ENCODE assay signal across 8 mouse cellular contexts in genomic region chr11:87357317-87358300, GRCm38 (mm10). TPM values are rescaled to one million over a fixed set of nuclear protein-coding genes. Genes with fewer than 3 reads are reported as not detected.
DNase-seq lines count a peak whose midpoint lies in the region; ATAC-seq and TF ChIP-seq lines count a peak whose summit lies in the region.

No protein-coding gene starts in this region.

- H3K27me3 ChIP-seq in embryonic facial prominence, embryonic 13.5 days, result peaks cover 53% of the 10 kb centered on the region
- no peaks in the 10 kb centered on the region for H3K27me3 ChIP-seq in hindbrain, embryonic 14.5 days (ENCODE audit: control insufficient read depth, insufficient read depth, low read length)
- H3K27me3 ChIP-seq in liver, adult 2 months (ENCODE audit: control insufficient read depth, insufficient read depth, low read length), result peaks cover 10% of the 10 kb centered on the region

- ATAC-seq in embryonic facial prominence, embryonic 13.5 days (ENCODE audit: insufficient number of reproducible peaks, insufficient read depth, low FRiP score, low TSS enrichment, low read depth), result no peak
- 0 out of 2 replicates have a peak, but pooled peaks have one; percentile 12 for ATAC-seq in hindbrain, embryonic 14.5 days (ENCODE audit: low FRiP score)

- no peak for TF ChIP-seq CTCF in left cerebral cortex, adult 2 months (IDR thresholded peaks at IDR 0.05)
- no peak for TF ChIP-seq CTCF in liver, adult 2 months (IDR thresholded peaks at IDR 0.05; ENCODE audit: low read depth, low read length)
- no peak for TF ChIP-seq CTCF in olfactory bulb, adult 2 months (IDR thresholded peaks at IDR 0.05; ENCODE audit: insufficient read depth, low read depth, low read length)

- intact Hi-C loops in left cerebral cortex, adult 2 months (cut with DNase I), result loop anchor here (5.0 kb wide), 1 partner anchor 110 kb away; no protein-coding TSS in a partner anchor

- peak overlapping the region; percentile 69 for H3K9ac ChIP-seq in embryonic facial prominence, embryonic 13.5 days
- H3K9ac ChIP-seq in hindbrain, embryonic 14.5 days, result peak overlapping the region; percentile 92
- H3K9ac ChIP-seq in liver, adult 2 months (ENCODE audit: low read depth, low read length), result no peak overlapping the region

- WGBS in embryonic facial prominence, embryonic 13.5 days, result 6% methylated on average over 31 of the region's 31 CpGs
- WGBS in hindbrain, embryonic 14.5 days, result 3% methylated on average over 31 of the region's 31 CpGs
- 13% methylated on average over 31 of the region's 31 CpGs for WGBS in liver, adult 2 months
- WGBS in olfactory bulb, adult 2 months, result 1% methylated on average over 31 of the region's 31 CpGs

- peaks cover 9% of the 10 kb centered on the region for H3K4me1 ChIP-seq in embryonic facial prominence, embryonic 13.5 days
- peaks cover 19% of the 10 kb centered on the region for H3K4me1 ChIP-seq in hindbrain, embryonic 14.5 days (replicated peaks; ENCODE audit: control insufficient read depth, insufficient read depth, low read length)
- H3K4me1 ChIP-seq in liver, adult 2 months (ENCODE audit: control insufficient read depth, insufficient read depth, low read length), result peaks cover 3% of the 10 kb centered on the region; the same call in 1 of the 2 replicates
- peaks cover 4% of the 10 kb centered on the region; the same call in 1 of the 2 replicates for H3K4me1 ChIP-seq in olfactory bulb, adult 2 months (ENCODE audit: control insufficient read depth, insufficient read depth, low read length)

- peak overlapping the region; percentile 97 for H3K4me2 ChIP-seq in embryonic facial prominence, embryonic 13.5 days
- H3K4me2 ChIP-seq in hindbrain, embryonic 14.5 days (replicated peaks), result peak overlapping the region; percentile 73

- peak; percentile 20 to 29 for DNase-seq in left cerebral cortex, adult 2 months (ENCODE audit: extremely low spot score in 1 of 2, low spot score in 2 of 2)
- no peak for DNase-seq in left cerebral cortex, adult 11 months (ENCODE audit: low spot score)
- peak; percentile 38 for DNase-seq in R1 (ENCODE audit: low read depth, low spot score)
- DNase-seq in hindbrain, embryonic 14.5 days (ENCODE audit: low spot score), result peak; percentile 46
- no peak for DNase-seq in liver, adult 2 months (ENCODE audit: extremely low read depth, low read depth, low spot score)
- no peak for DNase-seq in gastrocnemius, postnatal 4 days (ENCODE audit: low spot score in 2 of 2)

- H3K27ac ChIP-seq in left cerebral cortex, adult 2 months, result peak overlapping the region; percentile 96
- no peak overlapping the region for H3K27ac ChIP-seq in embryonic facial prominence, embryonic 13.5 days
- peak overlapping the region; percentile 92 for H3K27ac ChIP-seq in hindbrain, embryonic 14.5 days
- H3K27ac ChIP-seq in liver, adult 2 months (replicated peaks; ENCODE audit: insufficient read depth, low read depth, low read length), result no peak overlapping the region
- H3K27ac ChIP-seq in olfactory bulb, adult 2 months (ENCODE audit: insufficient read depth, low read depth, low read length), result peak overlapping the region; percentile 92

- no peaks in the 10 kb centered on the region for H3K79me2 ChIP-seq in liver, adult 2 months (ENCODE audit: control insufficient read depth, insufficient read depth, low read length)

- H3K36me3 ChIP-seq in embryonic facial prominence, embryonic 13.5 days, result no peaks in the 10 kb centered on the region
- H3K36me3 ChIP-seq in hindbrain, embryonic 14.5 days (replicated peaks; ENCODE audit: control insufficient read depth, insufficient read depth), result no peaks in the 10 kb centered on the region; the same call in 1 of the 2 replicates
- H3K36me3 ChIP-seq in liver, adult 2 months (ENCODE audit: control insufficient read depth, insufficient read depth, low read length), result no peaks in the 10 kb centered on the region

- no peaks in the 10 kb centered on the region for H3K9me3 ChIP-seq in embryonic facial prominence, embryonic 13.5 days
- H3K9me3 ChIP-seq in hindbrain, embryonic 14.5 days (ENCODE audit: control insufficient read depth, low read length), result no peaks in the 10 kb centered on the region

- TF ChIP-seq POLR2A in liver, adult 2 months (IDR thresholded peaks at IDR 0.05; ENCODE audit: extremely low read depth, insufficient read depth, low read length), result no peak
- no peak for TF ChIP-seq POLR2A in olfactory bulb, adult 2 months (IDR thresholded peaks at IDR 0.05; ENCODE audit: insufficient read depth, low read depth, low read length)

- H3K4me3 ChIP-seq in left cerebral cortex, adult 2 months, result peak overlapping the region; percentile 99
- H3K4me3 ChIP-seq in embryonic facial prominence, embryonic 13.5 days, result peak overlapping the region; percentile 70
- peak overlapping the region; percentile 91 for H3K4me3 ChIP-seq in hindbrain, embryonic 14.5 days (replicated peaks; ENCODE audit: low read length)
- H3K4me3 ChIP-seq in liver, adult 2 months (ENCODE audit: insufficient read depth, low read depth, low read length), result peak overlapping the region; percentile 47; the same call in 1 of the 2 replicates
- H3K4me3 ChIP-seq in olfactory bulb, adult 2 months (ENCODE audit: insufficient read depth, low read depth, low read length), result peak overlapping the region; percentile 89

RNA-seq across cellular contexts. Expression of gene Ppm1e, which starts 1.2 kb away (rescaled TPM):
- 100 to 1,000 TPM; 140 to 152 TPM for total RNA-seq in left cerebral cortex, adult 2 months (2021)
- 3.1 and 3.3 TPM in 2 replicates for polyA plus RNA-seq in embryonic facial prominence, embryonic 13.5 days (2015; fragmentation: Nextera tagmentation; extraction: Ambion mirVana)
- polyA plus RNA-seq in hindbrain, embryonic 14.5 days (2014; fragmentation: Nextera tagmentation; extraction: Ambion mirVana), result 40.7 and 44.1 TPM in 2 replicates
- 0.07 and 0.09 TPM in 2 replicates for total RNA-seq in liver, adult 2 months (2014; rRNA removed)
- 0.02 TPM in 1 of 2 replicates, not detected in the other for polyA plus RNA-seq in liver, adult 2 months (2012; rRNA removed)
- polyA plus RNA-seq in olfactory bulb, adult 2 months (2012; ENCODE audit: insufficient read depth, insufficient read length, low replicate concordance, missing spikeins), result 159 and 312 TPM in 2 replicates
- under 1 TPM; 0.71 to 0.86 TPM for total RNA-seq in gastrocnemius, postnatal 4 days (2021)

RNA-seq across cellular contexts. Expression of gene Rad51c, which starts 47.1 kb away (rescaled TPM):
- total RNA-seq in left cerebral cortex, adult 2 months (2021), result 1 to 10 TPM; 3.1 to 4.4 TPM
- 8.2 and 9.3 TPM in 2 replicates for polyA plus RNA-seq in embryonic facial prominence, embryonic 13.5 days (2015; fragmentation: Nextera tagmentation; extraction: Ambion mirVana)
- polyA plus RNA-seq in hindbrain, embryonic 14.5 days (2014; fragmentation: Nextera tagmentation; extraction: Ambion mirVana), result 3.2 and 4.0 TPM in 2 replicates
- 0.28 and 0.67 TPM in 2 replicates for total RNA-seq in liver, adult 2 months (2014; rRNA removed)
- polyA plus RNA-seq in liver, adult 2 months (2012; rRNA removed), result 0.16 and 0.32 TPM in 2 replicates
- polyA plus RNA-seq in olfactory bulb, adult 2 months (2012; ENCODE audit: insufficient read depth, insufficient read length, low replicate concordance, missing spikeins), result not detected in 2 replicates
- 1 to 10 TPM; 3.9 to 4.6 TPM for total RNA-seq in gastrocnemius, postnatal 4 days (2021)

RNA-seq across cellular contexts. Expression of gene Tex14, which starts 47.3 kb away (rescaled TPM):
- total RNA-seq in left cerebral cortex, adult 2 months (2021), result under 1 TPM; 0.09 to 0.16 TPM
- polyA plus RNA-seq in embryonic facial prominence, embryonic 13.5 days (2015; fragmentation: Nextera tagmentation; extraction: Ambion mirVana), result 0.04 and 0.26 TPM in 2 replicates
- 0.72 and 1.1 TPM in 2 replicates for polyA plus RNA-seq in hindbrain, embryonic 14.5 days (2014; fragmentation: Nextera tagmentation; extraction: Ambion mirVana)
- 0.07 and 0.28 TPM in 2 replicates for total RNA-seq in liver, adult 2 months (2014; rRNA removed)
- polyA plus RNA-seq in liver, adult 2 months (2012; rRNA removed), result 0.02 TPM in 1 of 2 replicates, not detected in the other
- not detected in 2 replicates for polyA plus RNA-seq in olfactory bulb, adult 2 months (2012; ENCODE audit: insufficient read depth, insufficient read length, low replicate concordance, missing spikeins)
- 1 to 10 TPM; 1.0 to 1.3 TPM for total RNA-seq in gastrocnemius, postnatal 4 days (2021)

Comparison
In these comparisons a context has a peak if more than half of its experiments do, and no peak if none do; other contexts are left out.
1. DNase-seq: peak in left cerebral cortex, adult 2 months (2 of 2), R1 (single experiment) and hindbrain, embryonic 14.5 days (single experiment); none in left cerebral cortex, adult 11 months (single experiment), liver, adult 2 months (single experiment) and gastrocnemius, postnatal 4 days (0 of 2).
2. H3K27ac ChIP-seq: peak in left cerebral cortex, adult 2 months (single experiment), hindbrain, embryonic 14.5 days (single experiment) and olfactory bulb, adult 2 months (single experiment); none in embryonic facial prominence, embryonic 13.5 days (single experiment) and liver, adult 2 months (single experiment).
3. H3K4me3 ChIP-seq: peak in every context shown above with its lines; median percentile 99 in left cerebral cortex, adult 2 months; 91 in hindbrain, embryonic 14.5 days; 89 in olfactory bulb, adult 2 months; 70 in embryonic facial prominence, embryonic 13.5 days; 47 in liver, adult 2 months.